Comparison of ENCODE assay signal across 20 mouse cellular contexts in the genomic region with DNA sequence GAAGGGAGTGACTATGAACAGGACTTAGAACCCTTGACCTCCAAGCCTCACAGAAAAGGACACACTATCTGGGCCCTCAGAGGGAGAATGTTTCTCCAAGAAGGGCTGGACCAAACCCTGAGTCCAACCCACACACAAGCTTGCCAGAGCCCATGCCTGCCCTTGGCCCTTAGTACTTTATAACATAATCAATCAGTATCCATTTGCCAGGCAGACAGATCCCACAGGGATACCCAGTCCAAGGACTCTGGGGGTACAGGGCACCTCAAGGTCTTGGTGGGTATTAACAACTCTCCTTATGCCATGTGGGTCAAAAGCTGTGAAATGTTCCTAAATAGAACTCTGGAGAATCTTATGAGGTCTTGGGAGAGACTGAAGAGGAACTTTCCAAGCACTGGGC. TPM values are rescaled to one million over a fixed set of nuclear protein-coding genes. Genes with fewer than 3 reads are reported as not detected.
DNase-seq lines count a peak whose midpoint lies in the region; TF ChIP-seq lines count a peak whose summit lies in the region.
"Had no signal": no experiment of that assay in that cellular context is flagged by ENCODE, and none has a peak within 500 bp of the region (broad histone marks: within the 10 kb centered on the region; RNA-seq: fewer than 3 reads in every experiment).

No protein-coding gene starts in this region.

- peaks cover 27% of the 10 kb centered on the region for H3K4me1 ChIP-seq in bone marrow macrophage, adult 2 months (ENCODE audit: control insufficient read depth, insufficient read depth, low read length)
- H3K4me1 ChIP-seq in thymus, adult 2 months (replicated peaks; ENCODE audit: control insufficient read depth, insufficient read depth, low read length): peaks cover 9% of the 10 kb centered on the region

- H3K36me3 ChIP-seq in thymus, adult 2 months (ENCODE audit: control insufficient read depth, insufficient read depth, low read length): no peaks in the 10 kb centered on the region
- H3K36me3 ChIP-seq: embryonic facial prominence, embryonic 12.5 days; forebrain, embryonic 12.5 days; G1E; hindbrain, embryonic 13.5 days; intestine, embryonic 15.5 days had no signal

- no peak for TF ChIP-seq CTCF in bone marrow macrophage, adult 2 months (IDR thresholded peaks at IDR 0.05; ENCODE audit: low read depth, low read length)
- no peak for TF ChIP-seq CTCF in thymus, adult 2 months (IDR thresholded peaks at IDR 0.05; ENCODE audit: borderline replicate concordance, control insufficient read depth, extremely low read depth, insufficient read depth, low read length, poor library complexity)

- intact Hi-C loops in heart, postnatal 36 days (cut with DNase I): no loop called here

- peak overlapping the region; percentile 27; the same call in 1 of the 2 replicates for H3K27ac ChIP-seq in bone marrow macrophage, adult 2 months (ENCODE audit: insufficient read depth, low read depth, low read length)
- no peak overlapping the region for H3K27ac ChIP-seq in thymus, adult 2 months (ENCODE audit: control insufficient read depth, insufficient read depth, low read length)
- H3K27ac ChIP-seq: embryonic facial prominence, embryonic 12.5 days; forebrain, embryonic 12.5 days; heart, embryonic 13.5 days; hindbrain, embryonic 13.5 days; intestine, embryonic 15.5 days had no signal

- peak; percentile 47 to 94 for DNase-seq in adrenal gland, adult (ENCODE audit: inconsistent age in 2 of 2, low spot score in 1 of 2)
- DNase-seq in adrenal gland, postnatal 4 days (ENCODE audit: low spot score in 2 of 2): no peak
- DNase-seq in heart, postnatal 4 days: peak; percentile 3
- no peak for DNase-seq in heart, postnatal 36 days
- DNase-seq in spleen, postnatal 14 days (ENCODE audit: low spot score in 2 of 2): no peak
- no peak for DNase-seq in thymus, adult 2 months
- DNase-seq: B cell, adult 2 months; cerebellum, adult 11-12 months; cerebellum, adult 9-10 months; cerebellum, postnatal 25 days; forebrain, postnatal 0 days; gastrocnemius, postnatal 14 days; kidney, adult 18-20 months had no signal

- no peak for TF ChIP-seq POLR2A in bone marrow macrophage, adult 2 months (IDR thresholded peaks at IDR 0.05; ENCODE audit: borderline replicate concordance, low read depth, low read length)
- TF ChIP-seq POLR2A in thymus, adult 2 months (IDR thresholded peaks at IDR 0.05; ENCODE audit: control insufficient read depth, extremely low read depth, insufficient read depth, low read length, poor library complexity): no peak

- no peaks in the 10 kb centered on the region for H3K27me3 ChIP-seq in thymus, adult 2 months (ENCODE audit: control insufficient read depth, insufficient read depth, low read length)
- H3K27me3 ChIP-seq: intestine, embryonic 15.5 days had no signal

- H3K4me3 ChIP-seq in bone marrow macrophage, adult 2 months (ENCODE audit: insufficient read depth, low read length): no peak overlapping the region
- H3K4me3 ChIP-seq in thymus, adult 2 months (ENCODE audit: control insufficient read depth, insufficient read depth, low read length): no peak overlapping the region
- H3K4me3 ChIP-seq: embryonic facial prominence, embryonic 12.5 days; forebrain, embryonic 12.5 days; heart, embryonic 13.5 days; hindbrain, embryonic 13.5 days; intestine, embryonic 15.5 days had no signal

RNA-seq across cellular contexts. Expression of a gene that starts 5.3 kb away (rescaled TPM):
- total RNA-seq in adrenal gland, postnatal 4 days (2021): 10 to 100 TPM; 50.0 to 55.4 TPM
- 100 to 1,000 TPM; 143 to 152 TPM for total RNA-seq in heart, postnatal 4 days (2021)
- 10 to 100 TPM; 27.1 to 28.9 TPM for total RNA-seq in heart, postnatal 36 days (2021)
- polyA plus RNA-seq in bone marrow macrophage, adult 2 months (2012; ENCODE audit: insufficient read depth, insufficient read length, missing spikeins): 27.2 and 27.7 TPM in 2 replicates
- polyA plus RNA-seq in thymus, adult 2 months (2012; rRNA removed): 21.4 and 23.5 TPM in 2 replicates
- total RNA-seq: G1E had no signal
- polyA plus RNA-seq: G1E had no signal

Comparison
In these comparisons a context has a peak if more than half of its experiments do, and no peak if none do; other contexts are left out.
1. DNase-seq: peak in adrenal gland, adult (2 of 2) and heart, postnatal 4 days (single experiment); none in adrenal gland, postnatal 4 days (0 of 2), heart, postnatal 36 days (0 of 2), spleen, postnatal 14 days (0 of 2) and thymus, adult 2 months (single experiment).